ENCODE assay signal across 10 mouse cellular contexts in genomic region chr10:34617216-34617615, GRCm38 (mm10).
DNase-seq lines count a peak whose midpoint lies in the region; ATAC-seq lines count a peak whose summit lies in the region.
"Had no signal": no experiment of that assay in that cellular context is flagged by ENCODE, and none has a peak within 500 bp of the region (broad histone marks: within the 10 kb centered on the region; RNA-seq: fewer than 3 reads in every experiment).

No protein-coding gene starts in this region.

- no peak overlapping the region for H3K4me3 ChIP-seq in kidney, embryonic 15.5 days (replicated peaks)
- no peak overlapping the region for H3K4me3 ChIP-seq in embryonic facial prominence, embryonic 14.5 days (ENCODE audit: low read depth, low read length)
- H3K4me3 ChIP-seq: erythroblast, embryonic 14.5 days had no signal

- 68% methylated on average over 2 of the region's 2 CpGs for WGBS in kidney, embryonic 15.5 days
- WGBS in embryonic facial prominence, embryonic 14.5 days, result 51% methylated on average over 2 of the region's 2 CpGs

- no peaks in the 10 kb centered on the region for H3K36me3 ChIP-seq in kidney, embryonic 15.5 days
- no peaks in the 10 kb centered on the region for H3K36me3 ChIP-seq in embryonic facial prominence, embryonic 14.5 days (ENCODE audit: control insufficient read depth, insufficient read depth, low read length)

- H3K4me1 ChIP-seq in kidney, embryonic 15.5 days, result no peaks in the 10 kb centered on the region
- no peaks in the 10 kb centered on the region for H3K4me1 ChIP-seq in embryonic facial prominence, embryonic 14.5 days (ENCODE audit: control insufficient read depth, insufficient read depth, low read length)

- H3K27ac ChIP-seq in kidney, embryonic 15.5 days, result no peak overlapping the region
- H3K27ac ChIP-seq in embryonic facial prominence, embryonic 14.5 days (replicated peaks; ENCODE audit: low read depth, low read length), result no peak overlapping the region

- H3K4me2 ChIP-seq in kidney, embryonic 15.5 days, result no peak overlapping the region
- H3K4me2 ChIP-seq in embryonic facial prominence, embryonic 14.5 days (ENCODE audit: low read depth, low read length), result no peak overlapping the region

- ATAC-seq in kidney, embryonic 15.5 days (replicated peaks; ENCODE audit: low FRiP score), result no peak
- no peak for ATAC-seq in embryonic facial prominence, embryonic 14.5 days (ENCODE audit: low read depth)

- DNase-seq in adrenal gland, adult 2 months, result peak; percentile 4
- no peak for DNase-seq in adrenal gland, adult 8-10 months
- DNase-seq in kidney, postnatal 10 days, result peak; percentile 37
- DNase-seq in ES-CJ7 (ENCODE audit: low read depth, low spot score), result peak; percentile 10
- DNase-seq in embryonic facial prominence, embryonic 14.5 days (ENCODE audit: low spot score), result peak; percentile 25
- DNase-seq in yolk sac, embryonic 10.5 days (ENCODE audit: low spot score), result no peak
- DNase-seq in spleen, postnatal 10 days (ENCODE audit: low spot score in 2 of 2), result no peak
- DNase-seq: lung, postnatal 10 days had no signal

- no peaks in the 10 kb centered on the region for H3K9me3 ChIP-seq in kidney, embryonic 15.5 days (replicated peaks)
- H3K9me3 ChIP-seq in embryonic facial prominence, embryonic 14.5 days (ENCODE audit: control insufficient read depth, low read length), result no peaks in the 10 kb centered on the region

- H3K27me3 ChIP-seq in kidney, embryonic 15.5 days, result no peaks in the 10 kb centered on the region
- H3K27me3 ChIP-seq in embryonic facial prominence, embryonic 14.5 days (replicated peaks; ENCODE audit: control insufficient read depth, insufficient read depth, low read length), result no peaks in the 10 kb centered on the region

- no peak overlapping the region for H3K9ac ChIP-seq in kidney, embryonic 15.5 days
- H3K9ac ChIP-seq in embryonic facial prominence, embryonic 14.5 days (ENCODE audit: low read depth, low read length), result no peak overlapping the region

Comparison
In these comparisons a context has a peak if more than half of its experiments do, and no peak if none do; other contexts are left out.
1. DNase-seq: peak in adrenal gland, adult 2 months (single experiment), kidney, postnatal 10 days (single experiment), ES-CJ7 (single experiment) and embryonic facial prominence, embryonic 14.5 days (single experiment); none in adrenal gland, adult 8-10 months (single experiment), yolk sac, embryonic 10.5 days (single experiment) and spleen, postnatal 10 days (0 of 2).